ENCODE assay signal across 21 mouse cellular contexts in genomic region chr1:115417645-115418044, GRCm38 (mm10).
DNase-seq lines count a peak whose midpoint lies in the region; ATAC-seq lines count a peak whose summit lies in the region.
"Had no signal": no experiment of that assay in that cellular context is flagged by ENCODE, and none has a peak within 500 bp of the region (broad histone marks: within the 10 kb centered on the region; RNA-seq: fewer than 3 reads in every experiment).

No protein-coding gene starts in this region.

- no peaks in the 10 kb centered on the region for H3K9me3 ChIP-seq in hindbrain, embryonic 12.5 days (replicated peaks)
- no peaks in the 10 kb centered on the region for H3K9me3 ChIP-seq in hindbrain, embryonic 11.5 days (ENCODE audit: control insufficient read depth, low read length)
- H3K9me3 ChIP-seq in neural tube, embryonic 11.5 days (ENCODE audit: control insufficient read depth, low read length), result no peaks in the 10 kb centered on the region
- no peaks in the 10 kb centered on the region for H3K9me3 ChIP-seq in neural tube, embryonic 15.5 days (replicated peaks)
- H3K9me3 ChIP-seq in midbrain, embryonic 16.5 days (replicated peaks; ENCODE audit: control insufficient read depth, low read length, poor library complexity, severe bottlenecking), result no peaks in the 10 kb centered on the region
- H3K9me3 ChIP-seq: embryonic facial prominence, embryonic 15.5 days; forebrain, embryonic 10.5 days; heart, embryonic 10.5 days had no signal

- WGBS in hindbrain, embryonic 12.5 days, result 69% methylated on average over 2 of the region's 2 CpGs
- 70% methylated on average over 2 of the region's 2 CpGs for WGBS in hindbrain, embryonic 11.5 days
- WGBS in neural tube, embryonic 11.5 days, result 78% methylated on average over 2 of the region's 2 CpGs
- 40% methylated on average over 2 of the region's 2 CpGs for WGBS in neural tube, embryonic 15.5 days
- 49% methylated on average over 2 of the region's 2 CpGs for WGBS in midbrain, embryonic 16.5 days

- DNase-seq in hindbrain, embryonic 11.5 days (ENCODE audit: low spot score), result no peak
- DNase-seq in neural tube, embryonic 11.5 days (ENCODE audit: low spot score), result no peak
- no peak for DNase-seq in ovary, adult 18-20 months (ENCODE audit: low spot score)
- DNase-seq: adrenal gland, adult 2 months; adrenal gland, postnatal 25 days; cerebellum, adult 11 months; cerebellum, adult 8-10 months; cerebellum, postnatal 14 days; embryo, embryonic 11 days; gastrocnemius, postnatal 10 days; heart, adult 18-20 months; heart, postnatal 10 days; heart, postnatal 4 days had no signal

- H3K36me3 ChIP-seq in hindbrain, embryonic 12.5 days, result no peaks in the 10 kb centered on the region
- H3K36me3 ChIP-seq in hindbrain, embryonic 11.5 days (ENCODE audit: control insufficient read depth, insufficient read depth, low read length), result no peaks in the 10 kb centered on the region
- H3K36me3 ChIP-seq in neural tube, embryonic 11.5 days (ENCODE audit: control insufficient read depth, insufficient read depth, low read length), result no peaks in the 10 kb centered on the region
- no peaks in the 10 kb centered on the region for H3K36me3 ChIP-seq in neural tube, embryonic 15.5 days
- H3K36me3 ChIP-seq in midbrain, embryonic 16.5 days (ENCODE audit: control insufficient read depth, insufficient read depth, low read length), result no peaks in the 10 kb centered on the region
- H3K36me3 ChIP-seq: embryonic facial prominence, embryonic 15.5 days; forebrain, embryonic 10.5 days; heart, embryonic 10.5 days had no signal

- peak; percentile 38; the same call in 1 of the 2 replicates for ATAC-seq in hindbrain, embryonic 12.5 days (ENCODE audit: low FRiP score)
- ATAC-seq in hindbrain, embryonic 11.5 days (ENCODE audit: low FRiP score), result no peak; the same call in 1 of the 2 replicates
- peak; percentile 61; the same call in 1 of the 2 replicates for ATAC-seq in neural tube, embryonic 11.5 days (ENCODE audit: insufficient read depth, low FRiP score, low TSS enrichment)
- ATAC-seq in neural tube, embryonic 15.5 days (ENCODE audit: low FRiP score), result no peak
- ATAC-seq in midbrain, embryonic 16.5 days, result peak; percentile 45; the same call in 1 of the 2 replicates

- H3K4me2 ChIP-seq in hindbrain, embryonic 12.5 days (replicated peaks), result no peak overlapping the region
- H3K4me2 ChIP-seq in hindbrain, embryonic 11.5 days (replicated peaks; ENCODE audit: low read depth, low read length), result no peak overlapping the region
- no peak overlapping the region for H3K4me2 ChIP-seq in neural tube, embryonic 11.5 days (ENCODE audit: low read depth)
- H3K4me2 ChIP-seq in neural tube, embryonic 15.5 days, result no peak overlapping the region
- H3K4me2 ChIP-seq in midbrain, embryonic 16.5 days (ENCODE audit: low read length), result no peak overlapping the region
- H3K4me2 ChIP-seq: embryonic facial prominence, embryonic 15.5 days; hindbrain, embryonic 14.5 days had no signal

- H3K27ac ChIP-seq in hindbrain, embryonic 12.5 days, result no peak overlapping the region
- H3K27ac ChIP-seq in hindbrain, embryonic 11.5 days (ENCODE audit: low read depth, low read length), result no peak overlapping the region
- H3K27ac ChIP-seq in neural tube, embryonic 11.5 days (ENCODE audit: low read depth, low read length), result no peak overlapping the region
- H3K27ac ChIP-seq in neural tube, embryonic 15.5 days (replicated peaks), result no peak overlapping the region
- no peak overlapping the region for H3K27ac ChIP-seq in midbrain, embryonic 16.5 days (ENCODE audit: low read length)
- H3K27ac ChIP-seq: embryonic facial prominence, embryonic 15.5 days; forebrain, embryonic 10.5 days; heart, embryonic 10.5 days; hindbrain, embryonic 14.5 days had no signal

- H3K4me1 ChIP-seq in hindbrain, embryonic 12.5 days, result no peaks in the 10 kb centered on the region
- no peaks in the 10 kb centered on the region for H3K4me1 ChIP-seq in hindbrain, embryonic 11.5 days (replicated peaks; ENCODE audit: control insufficient read depth, insufficient read depth, low read length)
- H3K4me1 ChIP-seq in neural tube, embryonic 11.5 days (ENCODE audit: control insufficient read depth, insufficient read depth, low read length), result no peaks in the 10 kb centered on the region
- no peaks in the 10 kb centered on the region; the same call in 1 of the 2 replicates for H3K4me1 ChIP-seq in neural tube, embryonic 15.5 days
- no peaks in the 10 kb centered on the region for H3K4me1 ChIP-seq in midbrain, embryonic 16.5 days (ENCODE audit: control insufficient read depth, insufficient read depth, low read length)
- H3K4me1 ChIP-seq: embryonic facial prominence, embryonic 15.5 days; forebrain, embryonic 10.5 days; heart, embryonic 10.5 days had no signal

- no peak overlapping the region for H3K9ac ChIP-seq in hindbrain, embryonic 12.5 days
- no peak overlapping the region for H3K9ac ChIP-seq in hindbrain, embryonic 11.5 days (ENCODE audit: low read depth, low read length)
- no peak overlapping the region for H3K9ac ChIP-seq in neural tube, embryonic 11.5 days (ENCODE audit: low read length)
- H3K9ac ChIP-seq in neural tube, embryonic 15.5 days (replicated peaks), result no peak overlapping the region
- no peak overlapping the region for H3K9ac ChIP-seq in midbrain, embryonic 16.5 days (ENCODE audit: low read depth, low read length)
- H3K9ac ChIP-seq: embryonic facial prominence, embryonic 15.5 days; hindbrain, embryonic 14.5 days had no signal

- no peaks in the 10 kb centered on the region for H3K27me3 ChIP-seq in hindbrain, embryonic 12.5 days
- H3K27me3 ChIP-seq in hindbrain, embryonic 11.5 days (ENCODE audit: control insufficient read depth, insufficient read depth, low read length), result no peaks in the 10 kb centered on the region
- no peaks in the 10 kb centered on the region for H3K27me3 ChIP-seq in neural tube, embryonic 11.5 days (ENCODE audit: control insufficient read depth, insufficient read depth, low read length)
- H3K27me3 ChIP-seq in neural tube, embryonic 15.5 days (replicated peaks), result no peaks in the 10 kb centered on the region
- no peaks in the 10 kb centered on the region for H3K27me3 ChIP-seq in midbrain, embryonic 16.5 days (ENCODE audit: control insufficient read depth, insufficient read depth, low read depth, low read length)
- H3K27me3 ChIP-seq: embryonic facial prominence, embryonic 15.5 days had no signal

- H3K4me3 ChIP-seq in hindbrain, embryonic 12.5 days, result no peak overlapping the region
- no peak overlapping the region for H3K4me3 ChIP-seq in hindbrain, embryonic 11.5 days (ENCODE audit: low read depth, low read length)
- no peak overlapping the region for H3K4me3 ChIP-seq in neural tube, embryonic 11.5 days (ENCODE audit: low read depth, low read length)
- H3K4me3 ChIP-seq in neural tube, embryonic 15.5 days (replicated peaks), result no peak overlapping the region
- no peak overlapping the region for H3K4me3 ChIP-seq in midbrain, embryonic 16.5 days (ENCODE audit: low read depth, low read length)
- H3K4me3 ChIP-seq: embryonic facial prominence, embryonic 15.5 days; erythroblast, embryonic 14.5 days; forebrain, embryonic 10.5 days; heart, embryonic 10.5 days had no signal

Comparison
In these comparisons a context has a peak if more than half of its experiments do, and no peak if none do; other contexts are left out.
1. ATAC-seq: peak in hindbrain, embryonic 12.5 days (single experiment), neural tube, embryonic 11.5 days (single experiment) and midbrain, embryonic 16.5 days (single experiment); none in hindbrain, embryonic 11.5 days (single experiment) and neural tube, embryonic 15.5 days (single experiment).